Mouse (Mus musculus) lung, postnatal 10 days (tissue): ENCODE measurements around the gene Abi3.
A peak's percentile ranks its signal among the peaks of the same experiment; 100 is the strongest.
"Not testable (repeated sequence)": the region's sequence is repeated elsewhere in the genome, so short reads cannot be mapped to it uniquely, and the experiment has no call there.

Source experiments
- DNase-seq: peaks from one replicate; pipeline ENCODE4 v3.0.0; 2021

The Abi3 gene

GRCm38 (mm10) chr11:95842074-95842681, at the start of gene Abi3:
Gene Abi3, minus strand, starts transcription at chr11:95842476.
- peak; percentile 81 for DNase-seq

GRCm38 (mm10) chr11:95890462-95891051, 48.3 kb upstream of the Abi3 start:
- DNase-seq, result no peak

- DNase-seq, result not testable (repeated sequence)
These were observed 37.6 kb upstream of the Abi3 start for GRCm38 (mm10) chr11:95879861-95880260.

- peak; percentile 70 for DNase-seq
These were observed 34.0 kb upstream of the Abi3 start for GRCm38 (mm10) chr11:95876296-95876695.

GRCm38 (mm10) chr11:95875804-95876203, 33.5 kb upstream of the Abi3 start:
- DNase-seq, result no peak

- DNase-seq, result no peak
These were observed 27.7 kb upstream of the Abi3 start for GRCm38 (mm10) chr11:95869918-95870470.

GRCm38 (mm10) chr11:95869442-95869841, 27.2 kb upstream of the Abi3 start:
- DNase-seq, result no peak

- DNase-seq, result no peak
These were observed 19.1 kb upstream of the Abi3 start for GRCm38 (mm10) chr11:95861397-95861796.

GRCm38 (mm10) chr11:95860071-95860490, 17.8 kb upstream of the Abi3 start:
- DNase-seq, result no peak

- DNase-seq, result no peak
These were observed 17.2 kb upstream of the Abi3 start for GRCm38 (mm10) chr11:95859468-95859855.

GRCm38 (mm10) chr11:95858528-95859467, 16.5 kb upstream of the Abi3 start:
- DNase-seq, result peak; percentile 99

- DNase-seq, result peak; percentile 16
These were observed 15.6 kb upstream of the Abi3 start for GRCm38 (mm10) chr11:95857716-95858527.

- no peak for DNase-seq
These were observed 15.0 kb upstream of the Abi3 start for GRCm38 (mm10) chr11:95857306-95857705.

GRCm38 (mm10) chr11:95853684-95854083, 11.4 kb upstream of the Abi3 start:
- peak; percentile 88 for DNase-seq

GRCm38 (mm10) chr11:95850898-95851297, 8.6 kb upstream of the Abi3 start:
- DNase-seq, result no peak

GRCm38 (mm10) chr11:95844935-95845334, 2.7 kb upstream of the Abi3 start:
- no peak for DNase-seq

- peak; percentile 46 for DNase-seq
These were observed 1.2 kb upstream of the Abi3 start for GRCm38 (mm10) chr11:95843421-95843950.

- DNase-seq, result peak; percentile 42
These were observed 677 bp upstream of the Abi3 start for GRCm38 (mm10) chr11:95842953-95843352.

- no peak for DNase-seq
These were observed 812 bp downstream of the Abi3 start for GRCm38 (mm10) chr11:95841498-95841830.

- DNase-seq, result no peak
These were observed 1.4 kb downstream of the Abi3 start for GRCm38 (mm10) chr11:95840694-95841497.
